Mouse (Mus musculus): Measurements from ENCODE around the gene Prx. TPM values are rescaled to one million over a fixed set of nuclear protein-coding genes. Genes with fewer than 3 reads are reported as not detected.

Prx gene
- total RNA-seq, 2 experiments from 2014 or later = 2.1 to 3.2 TPM

- no peak for DNase-seq
Observed at GRCm38 (mm10) chr7:27522967-27523366, 23.8 kb downstream of the Prx start, which contains the start of gene Hipk4. Gene Hipk4 (plus strand): TSS chr7:27523267.

DNA sequence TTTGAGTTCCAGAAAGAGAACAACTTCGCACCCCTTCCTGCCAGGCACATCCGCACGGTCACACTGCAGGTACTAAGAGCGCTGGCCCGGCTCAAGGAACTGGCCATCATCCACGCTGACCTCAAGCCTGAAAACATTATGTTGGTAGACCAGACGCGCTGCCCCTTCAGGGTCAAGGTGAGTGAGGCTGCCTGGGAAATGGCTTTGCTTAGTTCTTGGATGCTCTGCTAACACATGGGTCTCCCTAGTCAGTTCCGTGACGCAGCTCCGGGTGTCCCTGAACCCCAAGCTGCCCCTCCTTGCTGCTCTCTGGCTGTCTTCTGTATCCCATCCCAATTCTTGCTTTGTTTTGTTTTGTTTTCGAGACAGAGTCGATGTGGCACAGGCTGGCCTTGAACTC is 24.7 kb downstream of the Prx start:
- DNase-seq = no peak

DNA sequence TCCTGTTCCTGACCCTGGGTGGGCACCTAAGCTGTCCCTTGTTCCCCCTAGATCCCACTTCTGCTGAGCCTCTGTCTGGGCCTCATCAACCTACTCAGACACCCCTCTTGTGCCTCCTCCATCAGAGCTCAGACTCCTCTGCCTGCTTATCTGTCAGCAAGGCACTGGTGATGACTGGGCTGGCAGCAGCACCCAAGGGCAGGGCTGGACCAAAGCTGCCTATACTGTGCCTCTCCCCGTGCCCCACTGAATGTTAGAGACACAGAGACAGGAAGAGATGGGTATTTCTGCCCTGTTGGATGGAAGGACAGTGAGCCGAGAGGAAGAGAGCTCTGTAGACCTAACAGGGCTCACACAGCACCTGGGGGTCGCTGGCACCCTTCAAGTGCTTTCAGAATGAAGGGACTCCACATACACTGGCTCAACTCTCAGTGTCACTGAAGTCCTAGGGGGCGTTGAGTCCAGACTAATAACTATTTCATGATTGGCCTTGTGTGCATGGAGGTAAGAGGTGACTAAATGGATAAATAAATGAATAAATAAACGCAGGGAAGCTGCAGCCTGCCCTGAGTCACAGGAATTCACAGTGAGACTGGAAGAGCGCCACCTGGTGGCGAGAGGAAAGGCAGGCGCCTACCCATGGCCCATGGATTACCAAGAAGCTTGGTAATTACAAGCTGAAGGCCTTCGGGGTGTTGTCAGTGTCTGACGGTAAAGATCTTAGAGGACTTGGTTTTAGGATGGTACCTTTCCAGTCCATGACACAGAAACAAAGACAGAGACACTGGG is 27.1 kb downstream of the Prx start:
- DNase-seq = peak; percentile 84 to 85

- DNase-seq = no peak
Observed at GRCm38 (mm10) chr7:27529070-27529469, 29.9 kb downstream of the Prx start.

- DNase-seq = no peak
Observed at GRCm38 (mm10) chr7:27530937-27531336, 31.8 kb downstream of the Prx start.

- DNase-seq = no peak
Observed at GRCm38 (mm10) chr7:27531707-27532106, 32.6 kb downstream of the Prx start.

DNA sequence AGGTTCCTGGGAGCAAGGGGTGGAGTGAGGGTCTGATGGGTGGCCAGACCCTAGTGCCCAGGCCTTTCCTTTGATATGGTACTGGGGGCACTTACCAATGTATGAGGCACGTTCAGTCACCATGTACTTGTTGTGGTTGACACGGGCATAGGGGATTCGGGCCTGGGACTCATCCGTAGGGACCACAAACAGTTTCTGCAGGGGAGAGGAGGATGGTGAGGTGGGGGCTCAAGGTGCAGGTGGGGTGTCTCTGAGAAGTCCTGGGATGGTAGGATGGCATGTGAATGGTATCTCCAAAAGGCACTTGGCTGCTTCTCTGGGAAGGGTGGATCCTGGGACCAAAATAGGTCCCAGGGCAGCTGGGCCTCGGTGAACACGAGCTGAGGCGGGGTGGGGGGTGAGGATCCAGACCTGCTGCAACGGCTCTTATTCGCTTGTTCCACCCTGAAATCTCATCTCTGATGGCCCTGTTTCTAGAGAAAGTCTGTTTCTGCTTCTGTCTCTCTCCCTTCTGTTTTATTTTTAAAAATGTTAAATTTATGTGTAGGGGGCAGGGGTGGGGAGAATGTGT is 33.4 kb downstream of the Prx start:
- no peak for DNase-seq

DNA sequence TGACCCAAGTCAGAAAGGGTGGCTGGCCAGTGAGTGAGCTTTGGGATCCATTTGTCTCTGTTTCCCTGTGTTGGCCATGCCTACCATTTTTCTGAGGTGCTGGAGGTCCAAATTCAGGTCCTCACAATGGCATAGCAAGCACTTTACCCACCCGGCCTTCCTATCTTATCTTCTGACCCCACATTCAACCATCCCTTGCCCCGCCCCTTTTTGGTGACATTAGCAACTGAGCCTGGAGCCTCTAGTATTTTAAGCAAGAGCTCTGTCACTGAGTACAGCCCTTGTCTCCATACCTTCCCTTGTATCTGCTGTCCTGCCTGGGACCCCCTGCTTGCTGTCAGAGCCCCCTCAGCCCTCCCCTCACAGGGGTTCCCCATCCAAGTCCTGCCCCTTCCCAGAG is 36.3 kb downstream of the Prx start:
- DNase-seq = no peak

DNA sequence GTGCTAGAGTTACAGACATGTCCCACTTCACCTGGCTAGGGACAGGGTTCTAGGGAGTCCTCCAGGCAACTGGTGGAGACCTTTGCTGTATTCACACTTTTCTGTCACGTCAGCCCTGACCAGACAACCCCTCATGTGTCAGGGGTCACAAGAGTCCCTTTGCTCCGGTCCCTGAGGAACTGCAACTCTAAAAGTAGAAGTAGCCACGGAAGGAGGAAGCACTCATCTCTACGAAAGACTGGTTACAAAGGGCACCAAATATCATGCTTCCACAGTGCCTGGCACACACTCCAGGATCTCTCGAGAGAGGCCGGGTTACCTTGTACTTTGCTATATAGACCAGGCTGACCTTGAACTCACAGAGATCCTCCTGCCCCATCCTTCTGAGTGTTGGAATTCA is 37.5 kb downstream of the Prx start:
- no peak for DNase-seq

DNA sequence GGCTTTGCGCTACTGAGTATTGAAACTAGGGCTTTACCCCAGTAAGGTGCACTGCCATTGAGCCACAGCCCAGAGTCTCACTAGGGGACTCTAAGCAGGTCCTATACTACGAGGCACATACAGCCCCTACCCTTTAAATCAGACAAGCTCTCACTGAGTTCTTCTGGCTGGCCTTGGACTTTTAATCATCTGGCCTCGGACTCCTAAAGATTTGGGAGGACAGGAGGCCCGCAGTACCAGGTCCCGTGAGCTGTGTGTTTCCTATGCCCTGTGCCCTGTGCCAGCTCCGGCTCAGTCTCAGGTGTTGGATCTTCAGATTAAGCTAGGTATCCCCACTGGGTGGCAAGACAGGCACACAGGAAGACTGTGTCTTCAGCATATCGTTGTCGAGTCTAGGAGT is 38.9 kb downstream of the Prx start:
- DNase-seq = peak; percentile 21 to 43

GRCm38 (mm10) chr7:27538797-27539196 is 39.7 kb downstream of the Prx start:
- no peak for DNase-seq

DNA sequence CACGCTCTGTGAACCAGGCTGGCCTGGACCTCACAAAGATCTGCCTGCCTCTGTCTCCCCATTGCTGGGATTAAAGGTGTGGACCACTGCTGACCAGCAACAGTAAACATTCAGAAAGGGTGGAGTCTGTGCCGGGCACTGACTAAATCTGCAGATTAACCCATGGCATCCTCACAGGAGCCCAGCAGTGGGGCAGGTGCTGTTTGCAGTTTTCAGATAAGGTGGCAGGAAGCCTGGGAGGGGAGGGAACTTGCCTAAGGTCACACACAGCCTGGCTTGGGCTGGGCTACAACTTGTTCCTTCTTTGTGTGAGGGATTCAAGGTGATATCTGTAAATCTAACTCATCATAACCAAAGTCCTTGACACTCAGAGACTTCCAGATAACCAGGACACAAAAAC is 41.4 kb downstream of the Prx start:
- peak in 1 of 2 experiments; percentile 26 for DNase-seq

- no peak for DNase-seq
Observed at GRCm38 (mm10) chr7:27540935-27541334, 41.8 kb downstream of the Prx start.

GRCm38 (mm10) chr7:27541431-27541830 is 42.3 kb downstream of the Prx start:
- DNase-seq = peak; percentile 16 to 43

GRCm38 (mm10) chr7:27541922-27542321 is 42.8 kb downstream of the Prx start:
- no peak for DNase-seq

- peak; percentile 86 to 89 for DNase-seq
Observed at GRCm38 (mm10) chr7:27542392-27543033, 43.4 kb downstream of the Prx start.

DNA sequence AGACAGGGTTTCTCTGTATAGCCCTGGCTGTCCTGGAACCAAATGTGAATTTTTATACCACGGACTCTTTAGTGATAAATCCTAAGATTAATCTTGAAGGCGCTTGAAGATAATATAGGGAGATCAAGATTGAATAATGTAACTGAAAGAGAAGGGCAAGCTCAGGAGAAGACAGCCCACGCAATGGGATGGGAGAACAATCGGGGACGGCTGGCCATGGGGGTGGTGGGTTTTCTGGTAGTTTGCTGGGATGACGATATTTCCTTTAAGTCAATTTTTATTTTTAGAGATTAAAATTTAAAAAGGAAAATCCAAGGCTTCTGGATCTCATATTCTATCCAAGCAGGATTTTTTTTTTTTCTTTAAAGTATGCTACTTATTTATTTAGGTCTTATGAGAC is 43.9 kb downstream of the Prx start:
- DNase-seq = no peak

DNA sequence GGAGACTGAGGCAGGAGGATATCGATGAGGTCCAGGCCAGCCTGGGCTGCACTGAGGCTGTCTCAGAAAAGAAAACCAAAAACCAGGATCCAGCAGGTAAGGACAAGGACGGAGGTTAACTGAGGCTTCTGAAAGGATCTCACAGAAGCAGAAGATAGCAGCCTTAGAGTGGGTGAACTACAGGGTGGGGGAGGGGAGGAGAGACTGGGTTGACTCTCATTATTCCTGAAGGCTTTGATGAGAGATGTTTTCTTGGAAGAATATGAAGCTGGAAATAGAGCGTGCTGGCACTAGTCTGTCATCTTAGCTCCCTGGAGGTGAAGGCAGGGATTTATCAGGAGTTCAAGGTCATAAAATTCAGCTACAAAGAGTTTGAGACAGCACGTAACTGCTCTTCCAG is 44.7 kb downstream of the Prx start:
- no peak for DNase-seq

DNA sequence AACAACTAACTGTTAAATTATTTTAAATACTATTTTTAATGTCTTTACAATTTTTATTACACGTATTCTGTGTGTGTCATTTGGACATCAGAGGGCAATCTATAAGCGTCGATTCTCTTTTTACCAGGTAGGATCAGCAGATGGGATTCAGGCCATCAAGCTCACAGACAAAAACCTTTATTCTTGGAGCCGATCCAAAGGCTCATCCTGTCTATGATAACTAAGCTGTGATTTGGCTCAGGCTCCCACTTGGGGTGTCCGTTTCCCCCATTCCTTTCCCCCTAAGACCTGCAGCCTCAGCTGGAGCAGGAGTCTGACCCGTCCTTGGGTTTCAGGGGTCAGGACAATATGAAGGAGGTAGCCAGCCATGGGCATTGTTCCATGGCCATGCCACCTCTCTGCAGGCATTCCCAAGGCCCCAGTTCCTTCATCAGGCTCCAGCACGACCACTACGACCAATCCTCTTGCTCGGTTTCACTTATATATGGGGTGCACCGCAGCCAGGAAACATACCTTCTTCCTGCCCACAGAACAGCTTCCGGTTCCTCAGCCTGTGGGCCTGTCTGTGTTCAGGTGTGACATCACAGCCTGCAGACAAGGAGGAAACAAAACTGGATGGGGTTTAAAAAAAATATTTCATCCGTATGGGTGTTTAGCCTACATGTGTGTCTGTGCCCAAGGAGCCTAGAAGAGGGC is 45.7 kb downstream of the Prx start:
- DNase-seq = no peak

- no peak for DNase-seq
Observed at GRCm38 (mm10) chr7:27549597-27549996, 50.5 kb downstream of the Prx start.

GRCm38 (mm10) chr7:27552070-27552469 is 52.9 kb downstream of the Prx start:
- no peak for DNase-seq

- DNase-seq = peak; percentile 96 to 97
Observed at GRCm38 (mm10) chr7:27552931-27553513, 53.9 kb downstream of the Prx start, which contains the start of the genes Pld3 and 2310022A10Rik. Gene Pld3 (minus strand): TSS chr7:27553218. Gene 2310022A10Rik (plus strand): TSS chr7:27553233.
